Mouse (Mus musculus): ENCODE measurements at regions not wholly inside any gene's neighbourhood (a gene's known extent, or its start where the extent isn't known, plus 50 kb on each side); places are given as distances from the start of the nearest gene placed in this dataset.

- DNase-seq (ENCODE audit: low spot score) = no peak
Measured at GRCm38 (mm10) chr1:194208034-194209000, 409.7 kb upstream of the Plxna2 start.

GRCm38 (mm10) chr1:194197516-194197915, 420.5 kb upstream of the Plxna2 start:
- DNase-seq (ENCODE audit: low spot score) = peak; percentile 4

- no peak for DNase-seq (ENCODE audit: low spot score)
Measured at GRCm38 (mm10) chr1:194182293-194182692, 435.7 kb upstream of the Plxna2 start.

- no peak for DNase-seq (ENCODE audit: low spot score)
Measured at GRCm38 (mm10) chr1:194161469-194161868, 456.5 kb upstream of the Plxna2 start.

DNA sequence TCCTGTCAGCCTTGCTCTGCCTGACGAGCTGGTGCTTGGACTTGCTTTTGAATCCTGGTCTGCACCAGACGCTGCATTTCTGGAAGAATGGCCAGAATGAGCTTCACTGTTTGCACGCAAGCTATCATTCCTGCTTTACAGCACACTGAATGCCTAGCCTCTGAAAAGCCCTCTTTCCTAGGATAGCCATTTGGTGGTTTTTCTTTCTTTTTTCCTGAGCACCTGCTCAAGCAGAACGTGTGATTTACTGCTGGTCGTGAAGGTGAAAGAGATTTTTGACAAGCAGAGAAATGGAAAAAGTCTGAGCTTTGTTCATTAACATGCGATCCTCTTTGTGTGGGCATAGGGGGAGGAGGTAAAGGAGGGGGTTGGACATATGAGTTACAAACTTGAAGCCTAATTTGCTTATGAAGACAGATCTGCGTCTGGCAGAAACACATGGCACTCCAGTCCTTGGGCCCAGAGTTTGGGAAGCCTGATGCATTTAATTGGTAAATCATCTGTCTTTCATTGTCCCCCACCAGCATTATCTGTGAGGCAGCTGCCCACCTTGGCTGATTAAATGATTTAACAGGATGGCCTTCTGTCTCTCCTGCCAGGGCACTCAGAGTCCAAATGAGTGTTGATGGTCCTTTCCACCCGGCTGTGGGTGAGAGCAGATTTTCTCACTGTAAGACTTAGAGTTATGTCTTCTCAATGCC, 457.1 kb upstream of the Plxna2 start:
- peak; percentile 39 for DNase-seq (ENCODE audit: low spot score)

- DNase-seq (ENCODE audit: low spot score) = no peak
Measured at GRCm38 (mm10) chr1:194157268-194157667, 460.8 kb upstream of the Plxna2 start.

DNA sequence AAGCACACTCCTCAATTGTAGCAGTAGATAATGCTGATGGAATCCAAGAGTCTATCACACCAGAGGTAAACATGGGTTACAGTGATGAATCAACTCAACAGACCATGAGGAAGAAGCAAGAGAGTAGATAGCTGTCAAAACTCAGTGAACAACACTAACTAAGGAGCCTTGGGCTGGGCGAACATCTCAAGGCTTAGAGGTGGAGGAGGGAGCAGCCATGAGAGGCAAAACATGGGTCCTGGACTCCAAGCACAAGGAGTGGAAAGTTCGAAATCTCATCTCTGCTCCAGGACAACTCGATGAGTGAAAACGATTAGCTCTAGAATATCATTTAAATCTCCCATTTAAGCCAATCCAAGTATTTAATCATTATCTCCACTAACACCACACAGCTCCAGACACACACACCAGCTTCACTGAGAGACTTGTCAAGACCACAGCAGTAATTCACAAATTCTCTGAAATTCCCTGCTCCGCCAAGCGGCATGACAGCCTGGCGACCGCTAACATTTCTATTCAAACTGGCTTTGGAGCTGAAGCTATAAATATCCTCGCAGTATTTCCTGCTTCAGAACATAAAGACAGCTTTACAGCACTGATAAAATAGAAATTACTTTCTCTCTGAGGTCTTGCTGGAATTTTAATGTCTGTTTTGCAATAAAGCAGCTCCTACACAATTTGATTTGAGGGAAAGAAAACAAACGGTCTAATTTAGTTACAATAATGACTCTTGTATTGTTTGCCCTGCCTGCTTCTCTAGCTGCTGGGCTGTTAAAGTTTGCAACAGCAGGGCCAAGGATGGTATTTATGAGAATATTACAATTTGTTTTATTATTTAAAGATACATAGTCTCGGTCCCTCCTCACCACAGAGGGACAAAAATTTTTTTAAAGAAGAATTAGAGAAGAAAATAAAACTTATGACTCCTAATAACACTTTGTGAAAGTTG, 469.3 kb upstream of the Plxna2 start:
- DNase-seq (ENCODE audit: low spot score) = peak; percentile 37

GRCm38 (mm10) chr1:194117631-194118360, 500.2 kb upstream of the Plxna2 start:
- DNase-seq (ENCODE audit: low spot score) = no peak

DNA sequence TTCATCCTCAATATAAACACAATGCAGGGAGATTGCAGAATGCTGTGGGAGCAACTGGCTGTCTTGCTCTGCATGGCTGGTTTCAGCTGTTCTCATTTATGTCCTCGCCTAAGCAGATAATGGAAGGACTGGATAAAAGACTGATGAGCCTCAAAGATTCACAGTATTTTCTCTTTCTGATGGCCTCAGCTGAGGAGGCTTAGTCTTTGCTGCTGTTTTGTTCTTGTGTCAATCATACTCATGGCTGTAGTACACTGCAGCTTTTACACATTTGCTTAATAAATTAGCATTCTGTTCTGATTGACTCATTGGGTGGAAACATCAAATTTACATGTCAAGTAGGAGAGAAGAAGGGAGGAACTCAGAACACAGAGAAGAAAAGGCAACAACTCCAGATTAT, 503.6 kb upstream of the Plxna2 start:
- DNase-seq (ENCODE audit: low spot score) = no peak

- DNase-seq (ENCODE audit: low spot score) = no peak
Measured at GRCm38 (mm10) chr1:194111931-194112330, 506.1 kb upstream of the Plxna2 start.

- DNase-seq (ENCODE audit: low spot score) = peak; percentile 30
Measured at GRCm38 (mm10) chr1:194109172-194110071, 508.6 kb upstream of the Plxna2 start.

- peak; percentile 44 for DNase-seq (ENCODE audit: low spot score)
Measured at GRCm38 (mm10) chr1:194108132-194108531, 509.9 kb upstream of the Plxna2 start.

DNA sequence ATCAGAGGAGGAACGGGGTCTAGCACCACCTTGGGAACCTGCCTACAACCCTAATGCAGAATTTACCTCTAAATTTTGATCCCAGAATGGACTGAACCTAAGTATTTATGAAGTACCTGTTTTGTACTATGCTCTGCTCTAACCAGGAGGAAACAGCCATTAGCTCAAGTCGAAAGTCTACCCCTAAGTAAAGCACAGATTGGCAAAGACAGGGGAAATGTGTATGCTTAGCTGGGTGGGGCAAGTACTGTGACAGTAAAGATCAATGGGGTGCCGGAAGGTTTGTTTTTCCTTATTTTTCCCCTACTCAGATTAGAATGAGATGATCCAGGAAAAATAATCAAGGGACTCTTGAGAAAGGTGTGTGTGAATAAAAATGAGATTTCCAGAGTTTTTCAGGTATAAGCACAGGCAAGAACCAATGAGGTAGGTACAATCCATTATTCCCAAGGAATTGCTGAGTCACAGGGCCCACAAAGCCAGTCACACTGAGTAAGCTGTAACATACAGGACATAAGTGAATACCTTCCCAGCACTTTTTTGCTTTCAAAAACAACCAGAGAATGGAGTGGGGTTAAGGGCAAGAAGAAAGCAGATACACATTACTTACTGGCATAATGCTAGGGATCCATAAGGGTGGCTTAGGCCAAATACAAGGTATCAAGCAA, 510.6 kb upstream of the Plxna2 start:
- DNase-seq (ENCODE audit: low spot score) = no peak

GRCm38 (mm10) chr1:194089918-194090548, 528.0 kb upstream of the Plxna2 start:
- DNase-seq (ENCODE audit: low spot score) = no peak

- no peak for DNase-seq (ENCODE audit: low spot score)
Measured at GRCm38 (mm10) chr1:194058512-194058911, 559.5 kb upstream of the Plxna2 start.

- DNase-seq (ENCODE audit: low spot score) = no peak
Measured at GRCm38 (mm10) chr1:194056544-194056943, 561.5 kb upstream of the Plxna2 start.

DNA sequence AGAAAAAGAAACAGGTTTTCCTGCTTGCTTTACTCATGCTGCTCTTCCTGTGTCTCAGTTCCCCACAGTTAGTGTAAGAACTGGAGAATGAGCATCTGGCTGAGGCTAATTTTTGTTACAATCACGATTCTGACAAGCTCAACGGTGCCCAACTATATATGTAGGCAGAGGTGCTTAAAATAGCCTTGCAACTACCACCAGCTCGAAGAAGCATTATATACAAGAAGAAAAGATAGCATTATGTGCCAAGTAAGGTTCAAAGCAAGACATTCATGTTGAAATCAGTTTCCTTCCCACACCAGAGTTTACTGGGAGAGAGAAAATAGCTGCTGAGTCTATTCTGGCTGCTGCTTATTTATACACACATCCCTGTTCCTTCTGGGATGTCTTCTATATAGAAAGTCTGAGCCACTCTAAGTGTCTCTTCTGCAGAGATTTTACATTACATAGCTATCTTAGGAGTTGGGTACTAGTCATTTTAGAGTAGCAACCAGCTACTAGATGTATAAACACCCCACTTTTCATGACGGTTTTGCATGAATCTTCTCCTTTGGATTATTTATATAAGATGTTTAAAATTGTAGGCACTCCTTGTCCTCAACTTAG, 568.2 kb upstream of the Plxna2 start:
- no peak for DNase-seq (ENCODE audit: low spot score)
